Mouse (Mus musculus) CH12.LX (cell line): ENCODE measurements around the gene Swt1.

Source experiments
- CTCF ChIP-seq, 2 experiments: IDR thresholded peaks in 1 of 2; conservative IDR thresholded peaks in 1 of 2; 2 replicates each; pipeline ENCODE4 v1.5.1; 2011 to 2012; ENCODE audit warnings: low read depth in 2 of 2, low read length in 2 of 2, improper control_type of control experiment in 1 of 2, inconsistent platforms in 1 of 2, mild to moderate bottlenecking in 1 of 2, moderate library complexity in 1 of 2
- JUND ChIP-seq: conservative IDR thresholded peaks from 2 replicates; pipeline ENCODE4 v1.6.1; 2011; ENCODE audit warnings: low read depth, low read length, improper control_type of control experiment
- POLR2A ChIP-seq: IDR thresholded peaks from 2 replicates; pipeline ENCODE4 v1.6.1; 2011; ENCODE audit warnings: low read depth, mild to moderate bottlenecking, improper control_type of control experiment, low read length
- SMC3 ChIP-seq: IDR thresholded peaks from 2 replicates; pipeline ENCODE4 v1.6.1; 2011; ENCODE audit warnings: low read depth, low read length, improper control_type of control experiment

- TF ChIP-seq CTCF (conservative IDR thresholded peaks at IDR 0.05 in 1 of 2, IDR thresholded peaks at IDR 0.05 in 1 of 2; ENCODE audit: low read depth in 2 of 2, low read length in 2 of 2) (no peak), JUND (no peak), SMC3 (no peak), POLR2A (no peak)
These were observed 90.0 kb downstream of the Swt1 start for GRCm38 (mm10) chr1:151338234-151338633.
